Mouse (Mus musculus) testis, adult 2 months (tissue): ENCODE measurements around the gene Tnfsfm13. TPM values are rescaled to one million over a fixed set of nuclear protein-coding genes. Genes with fewer than 3 reads are reported as not detected.

Experiments
- H3K27ac ChIP-seq: fragments of 200-500 bp; 2 replicates; pipeline ENCODE4 v1.5.1; 2012; ENCODE audit warnings: low read depth, low read length; ENCODE audit not compliant: control insufficient read depth, insufficient read depth
- H3K27me3 ChIP-seq: fragments of 200-500 bp; 2 replicates; pipeline ENCODE4 v1.6.1; 2012; ENCODE audit warnings: mild to moderate bottlenecking, low read length, moderate library complexity; ENCODE audit not compliant: control insufficient read depth, insufficient read depth
- H3K36me3 ChIP-seq: fragments of 200-500 bp; 2 replicates; pipeline ENCODE4 v1.6.1; 2012; ENCODE audit warnings: mild to moderate bottlenecking, low read length; ENCODE audit not compliant: control insufficient read depth, insufficient read depth
- H3K4me1 ChIP-seq: fragments of 200-500 bp; 2 replicates; pipeline ENCODE4 v1.6.1; 2012; ENCODE audit warnings: low read length; ENCODE audit not compliant: control insufficient read depth, insufficient read depth
- H3K4me3 ChIP-seq: fragments of 200-500 bp; 2 replicates; pipeline ENCODE4 v1.5.1; 2012; ENCODE audit warnings: low read depth, mild to moderate bottlenecking, low read length, moderate library complexity, mixed read lengths; ENCODE audit not compliant: control insufficient read depth
- CTCF ChIP-seq: fragments of 200-500 bp; IDR thresholded peaks from 2 replicates; pipeline ENCODE4 v1.5.1; 2012; ENCODE audit warnings: low read depth, mild to moderate bottlenecking, inconsistent platforms, low read length, moderate library complexity; ENCODE audit not compliant: control insufficient read depth, insufficient read depth, insufficient replicate concordance
- POLR2A ChIP-seq: fragments of 200-500 bp; IDR thresholded peaks from 2 replicates; pipeline ENCODE4 v1.6.1; 2012; ENCODE audit warnings: low read depth, mild to moderate bottlenecking, inconsistent platforms, low read length, moderate library complexity; ENCODE audit not compliant: control insufficient read depth
- polyA plus RNA-seq: library from polyadenylated mRNA; depleted of rRNA; stranded (reverse); fragments of >200 nt; gene quantifications from 2 replicates; pipeline ENCODE4 v1.2.3, GENCODE M21; 2012; rRNA removed

Gene Tnfsfm13
- polyA plus RNA-seq, 1 experiment: 1.9 TPM

GRCm38 (mm10) chr11:69656065-69656455, 39.8 kb downstream of the Tnfsfm13 start:
- no peak overlapping the region for H3K4me3 ChIP-seq
- TF ChIP-seq CTCF (no peak), POLR2A (no peak)
- H3K36me3 ChIP-seq: peaks cover 8% of the 10 kb centered on the region
- H3K4me1 ChIP-seq: peaks cover 18% of the 10 kb centered on the region
- no peak overlapping the region for H3K27ac ChIP-seq
- no peaks in the 10 kb centered on the region for H3K27me3 ChIP-seq

GRCm38 (mm10) chr11:69655264-69656064, 40.4 kb downstream of the Tnfsfm13 start, which contains the start of gene Sox15:
Gene Sox15 (plus strand): TSS chr11:69655314.
- Histone ChIP-seq H3K4me1 (peaks cover 18% of the 10 kb centered on the region), H3K27ac (peak within 1 kb of the TSS; percentile 27; the same call in 1 of the 2 replicates), H3K4me3 (peak within 1 kb of the TSS; percentile 21), H3K27me3 (no peaks in the 10 kb centered on the region), H3K36me3 (peaks cover 11% of the 10 kb centered on the region)
- TF ChIP-seq CTCF (peak; percentile 51; the same call in 1 of the 2 replicates), POLR2A (no peak)

GRCm38 (mm10) chr11:69654760-69655159, 41.1 kb downstream of the Tnfsfm13 start:
- Histone ChIP-seq H3K4me1 (peaks cover 18% of the 10 kb centered on the region), H3K27me3 (no peaks in the 10 kb centered on the region), H3K27ac (peak overlapping the region; percentile 16; the same call in 1 of the 2 replicates), H3K36me3 (peaks cover 11% of the 10 kb centered on the region), H3K4me3 (no peak overlapping the region)
- TF ChIP-seq CTCF (no peak), POLR2A (no peak)

GRCm38 (mm10) chr11:69653399-69653798, 42.5 kb downstream of the Tnfsfm13 start:
- Histone ChIP-seq H3K4me3 (no peak overlapping the region), H3K36me3 (peaks cover 14% of the 10 kb centered on the region), H3K4me1 (peaks cover 18% of the 10 kb centered on the region), H3K27me3 (no peaks in the 10 kb centered on the region), H3K27ac (no peak overlapping the region)
- TF ChIP-seq POLR2A (no peak), CTCF (no peak)

- Histone ChIP-seq H3K4me3 (no peak overlapping the region), H3K4me1 (no peaks in the 10 kb centered on the region), H3K27me3 (no peaks in the 10 kb centered on the region), H3K36me3 (peaks cover 9% of the 10 kb centered on the region), H3K27ac (no peak overlapping the region)
- TF ChIP-seq POLR2A: no peak
- no peak for TF ChIP-seq CTCF
These were observed 50.0 kb downstream of the Tnfsfm13 start for GRCm38 (mm10) chr11:69645860-69646259.

- H3K4me3 ChIP-seq: no peak overlapping the region
- no peak overlapping the region for H3K27ac ChIP-seq
- H3K4me1 ChIP-seq: peaks cover 2% of the 10 kb centered on the region
- no peak for TF ChIP-seq CTCF
- no peak for TF ChIP-seq POLR2A
- H3K36me3 ChIP-seq: no peaks in the 10 kb centered on the region; the same call in 1 of the 2 replicates
- no peaks in the 10 kb centered on the region for H3K27me3 ChIP-seq
These were observed 60.4 kb downstream of the Tnfsfm13 start for GRCm38 (mm10) chr11:69635471-69635870.

GRCm38 (mm10) chr11:69633128-69633866, 62.6 kb downstream of the Tnfsfm13 start:
- H3K27me3 ChIP-seq: no peaks in the 10 kb centered on the region
- H3K27ac ChIP-seq: peak overlapping the region; percentile 91
- H3K36me3 ChIP-seq: no peaks in the 10 kb centered on the region
- H3K4me3 ChIP-seq: peak overlapping the region; percentile 97
- TF ChIP-seq POLR2A (no peak; the same call in 1 of the 2 replicates), CTCF (no peak)
- H3K4me1 ChIP-seq: peaks cover 2% of the 10 kb centered on the region

Other genes with a start within 250 kb of the Tnfsfm13 start
- gene Dnah2, start 147.0 kb downstream of the Tnfsfm13 start, polyA plus RNA-seq: 39.3 and 42.7 TPM in 2 replicates
- 2.7 and 3.3 TPM in 2 replicates for gene Efnb3, start 135.9 kb downstream of the Tnfsfm13 start, polyA plus RNA-seq
- 9.5 and 9.7 TPM in 2 replicates for gene Wrap53, start 115.8 kb downstream of the Tnfsfm13 start, polyA plus RNA-seq
- 22.1 TPM in 2 replicates for gene Trp53, start 115.7 kb downstream of the Tnfsfm13 start, polyA plus RNA-seq
- gene Atp1b2, start 90.2 kb downstream of the Tnfsfm13 start, polyA plus RNA-seq: 27.9 and 40.5 TPM in 2 replicates
- 11.9 and 16.4 TPM in 2 replicates for gene Shbg, start 78.2 kb downstream of the Tnfsfm13 start, polyA plus RNA-seq
- 7.0 and 9.4 TPM in 2 replicates for gene Sat2, start 74.1 kb downstream of the Tnfsfm13 start, polyA plus RNA-seq
- 63.3 and 69.1 TPM in 2 replicates for gene Fxr2, start 63.1 kb downstream of the Tnfsfm13 start, polyA plus RNA-seq
- gene Sox15, start 40.8 kb downstream of the Tnfsfm13 start, polyA plus RNA-seq: 0.25 and 0.38 TPM in 2 replicates
- 41.9 and 42.5 TPM in 2 replicates for gene Mpdu1, start 33.5 kb downstream of the Tnfsfm13 start, polyA plus RNA-seq
- 3.9 and 4.4 TPM in 2 replicates for gene Cd68, start 29.9 kb downstream of the Tnfsfm13 start, polyA plus RNA-seq
- gene Eif4a1, start 23.7 kb downstream of the Tnfsfm13 start, polyA plus RNA-seq: 166 and 210 TPM in 2 replicates
- 54.7 and 67.6 TPM in 2 replicates for gene Senp3, start 14.0 kb downstream of the Tnfsfm13 start, polyA plus RNA-seq
- 4.2 and 5.6 TPM in 2 replicates for gene Tnfsf13, start 10.3 kb downstream of the Tnfsfm13 start, polyA plus RNA-seq
- 2.9 and 3.3 TPM in 2 replicates for gene Tnfsf12, start 249 bp downstream of the Tnfsfm13 start, polyA plus RNA-seq
- gene Polr2a, start 62.5 kb upstream of the Tnfsfm13 start, polyA plus RNA-seq: 54.7 and 75.8 TPM in 2 replicates
- 210 and 236 TPM in 2 replicates for gene Slc35g3, start 65.9 kb upstream of the Tnfsfm13 start, polyA plus RNA-seq
- gene Zbtb4, start 69.8 kb upstream of the Tnfsfm13 start, polyA plus RNA-seq: 5.1 and 6.0 TPM in 2 replicates
- gene Chrnb1, start 99.8 kb upstream of the Tnfsfm13 start, polyA plus RNA-seq: 0.79 and 1.2 TPM in 2 replicates
- 2.7 and 3.2 TPM in 2 replicates for gene Fgf11, start 105.8 kb upstream of the Tnfsfm13 start, polyA plus RNA-seq
- gene Tmem102, start 109.5 kb upstream of the Tnfsfm13 start, polyA plus RNA-seq: 0.52 and 0.79 TPM in 2 replicates
- 136 and 193 TPM in 2 replicates for gene Gm39566, start 119.2 kb upstream of the Tnfsfm13 start, polyA plus RNA-seq
- 758 and 858 TPM in 2 replicates for gene Spem2, start 122.4 kb upstream of the Tnfsfm13 start, polyA plus RNA-seq
- 1,704 and 1,758 TPM in 2 replicates for gene Spem1, start 126.1 kb upstream of the Tnfsfm13 start, polyA plus RNA-seq
- gene Nlgn2, start 141.7 kb upstream of the Tnfsfm13 start, polyA plus RNA-seq: 2.4 and 2.7 TPM in 2 replicates
- 21.9 and 22.7 TPM in 2 replicates for gene Tmem256, start 142.4 kb upstream of the Tnfsfm13 start, polyA plus RNA-seq
- 6.5 and 8.5 TPM in 2 replicates for gene Plscr3, start 150.3 kb upstream of the Tnfsfm13 start, polyA plus RNA-seq
- gene Tnk1, start 162.6 kb upstream of the Tnfsfm13 start, polyA plus RNA-seq: 1.6 and 1.9 TPM in 2 replicates
- 20.8 and 27.5 TPM in 2 replicates for gene Tmem95, start 181.9 kb upstream of the Tnfsfm13 start, polyA plus RNA-seq
- gene Kctd11, start 185.3 kb upstream of the Tnfsfm13 start, polyA plus RNA-seq: 0.47 and 0.69 TPM in 2 replicates
- 4.0 and 4.9 TPM in 2 replicates for gene Acap1, start 199.4 kb upstream of the Tnfsfm13 start, polyA plus RNA-seq
- 124 and 125 TPM in 2 replicates for gene 2810408A11Rik, start 204.9 kb upstream of the Tnfsfm13 start, polyA plus RNA-seq
- 57.7 and 61.1 TPM in 2 replicates for gene Neurl4, start 205.0 kb upstream of the Tnfsfm13 start, polyA plus RNA-seq
- 290 and 295 TPM in 2 replicates for gene Gps2, start 217.8 kb upstream of the Tnfsfm13 start, polyA plus RNA-seq
- gene Eif5a, start 225.9 kb upstream of the Tnfsfm13 start, polyA plus RNA-seq: 621 and 702 TPM in 2 replicates
- gene Ybx2, start 239.7 kb upstream of the Tnfsfm13 start, polyA plus RNA-seq: 3,709 and 3,883 TPM in 2 replicates